Mouse (Mus musculus) heart, postnatal 0 days (tissue): ENCODE measurements at regions not wholly inside any gene's neighbourhood (a gene's known extent, or its start where the extent isn't known, plus 50 kb on each side); places are given as distances from the start of the nearest gene placed in this dataset.

Experiments used
- CTCF ChIP-seq: IDR thresholded peaks from 2 replicates; pipeline ENCODE4 v1.5.1; 2016; ENCODE audit warnings: antibody characterized with exemption, control low read depth, low read depth
- EP300 ChIP-seq: IDR thresholded peaks from 2 replicates; pipeline ENCODE4 v1.6.1; 2016; ENCODE audit warnings: antibody characterized with exemption, low read depth

- no peak for TF ChIP-seq EP300
- TF ChIP-seq CTCF: no peak
Observed at GRCm38 (mm10) chr3:117107986-117108385, 139.2 kb upstream of the Palmd start.
